Mouse (Mus musculus): ENCODE measurements around the gene Lrrc4.

DNA sequence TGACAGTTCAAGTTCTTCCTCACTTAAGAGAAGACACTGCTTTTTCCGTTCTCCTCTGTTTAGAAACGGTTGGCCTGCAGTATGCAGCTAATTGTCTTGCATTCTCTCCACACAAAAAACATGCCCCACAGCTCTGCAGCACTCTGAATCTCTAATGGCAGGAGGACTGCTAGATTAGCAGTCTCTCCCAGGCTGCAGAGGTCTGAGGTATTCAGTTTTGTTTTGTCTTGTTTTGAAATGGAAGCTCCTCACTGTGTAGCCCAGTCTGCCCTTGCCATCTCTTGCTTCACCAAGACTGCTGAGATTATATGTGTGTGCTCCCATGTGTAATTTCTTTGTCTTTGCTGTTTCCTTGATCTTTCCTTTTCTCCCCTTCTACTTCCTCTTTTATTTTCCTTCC, 101.9 kb downstream of the Lrrc4 start:
- TF ChIP-seq CTCF (IDR thresholded peaks at IDR 0.05) (no peak), EP300 (IDR thresholded peaks at IDR 0.05) (no peak)
